Mouse (Mus musculus) liver, adult 2 months (tissue): Measurements from ENCODE around the gene Itgav. TPM values are rescaled to one million over a fixed set of nuclear protein-coding genes. Genes with fewer than 3 reads are reported as not detected.

Experiments used
- DNase-seq: peaks from one replicate; pipeline ENCODE4 v3.0.0-alpha.2; 2011; ENCODE audit warnings: low read depth, low spot score; ENCODE audit errors: extremely low read depth
- H3K27ac ChIP-seq: fragments of 200-500 bp; replicated peaks from 2 replicates; pipeline ENCODE4 v1.5.1; 2012; ENCODE audit warnings: low read depth, mild to moderate bottlenecking, control low read depth, inconsistent platforms, low read length; ENCODE audit not compliant: insufficient read depth
- H3K27me3 ChIP-seq: fragments of 200-500 bp; 2 replicates; pipeline ENCODE4 v1.6.1; 2012; ENCODE audit warnings: mild to moderate bottlenecking, moderate library complexity, low read length, inconsistent platforms; ENCODE audit not compliant: control insufficient read depth, insufficient read depth
- H3K36me3 ChIP-seq: fragments of 200-500 bp; 2 replicates; pipeline ENCODE4 v1.6.1; 2012; ENCODE audit warnings: low read length, inconsistent platforms; ENCODE audit not compliant: control insufficient read depth, insufficient read depth
- H3K4me1 ChIP-seq: fragments of 200-500 bp; 2 replicates; pipeline ENCODE4 v1.6.1; 2011; ENCODE audit warnings: low read length; ENCODE audit not compliant: control insufficient read depth, insufficient read depth
- H3K4me3 ChIP-seq: fragments of 200-500 bp; 2 replicates; pipeline ENCODE4 v1.5.1; 2011; ENCODE audit warnings: low read depth, mild to moderate bottlenecking, control low read depth, low read length, moderate library complexity; ENCODE audit not compliant: insufficient read depth
- H3K79me2 ChIP-seq: fragments of 200-500 bp; 2 replicates; pipeline ENCODE4 v1.6.1; 2012; ENCODE audit warnings: inconsistent platforms, mild to moderate bottlenecking, low read length, moderate library complexity; ENCODE audit not compliant: control insufficient read depth, insufficient read depth
- H3K9ac ChIP-seq: fragments of 200-500 bp; 2 replicates; pipeline ENCODE4 v1.6.1; 2012; ENCODE audit warnings: low read depth, mild to moderate bottlenecking, control low read depth, inconsistent platforms, low read length
- CTCF ChIP-seq: fragments of 200-500 bp; IDR thresholded peaks from 2 replicates; pipeline ENCODE4 v1.5.1; 2011; ENCODE audit warnings: low read depth, low read length, control low read depth
- POLR2A ChIP-seq: fragments of 200-500 bp; IDR thresholded peaks from 2 replicates; pipeline ENCODE4 v1.6.1; 2011; ENCODE audit warnings: low read length, control low read depth; ENCODE audit not compliant: insufficient read depth; ENCODE audit errors: extremely low read depth
- WGBS: fragments of 180-500 bp; shearing (Covaris S2); methylation state at CpG from one replicate; pipeline ENCODE4 v1.1.7; 2018; 5-methylcytosine and 5-hydroxymethylcytosine counted together
- polyA plus RNA-seq: library from polyadenylated mRNA; depleted of rRNA; stranded (reverse); fragments of >200 nt; gene quantifications from 2 replicates; pipeline ENCODE4 v1.2.3, GENCODE M21; 2012
- total RNA-seq: library from RNA; depleted of rRNA; stranded (reverse); fragments of >200 nt; gene quantifications from 2 replicates; pipeline ENCODE4 v1.2.3, GENCODE M21; 2014

Itgav gene
- total and polyA plus RNA-seq, 2 experiments = 15.8 to 29.6 TPM

DNA sequence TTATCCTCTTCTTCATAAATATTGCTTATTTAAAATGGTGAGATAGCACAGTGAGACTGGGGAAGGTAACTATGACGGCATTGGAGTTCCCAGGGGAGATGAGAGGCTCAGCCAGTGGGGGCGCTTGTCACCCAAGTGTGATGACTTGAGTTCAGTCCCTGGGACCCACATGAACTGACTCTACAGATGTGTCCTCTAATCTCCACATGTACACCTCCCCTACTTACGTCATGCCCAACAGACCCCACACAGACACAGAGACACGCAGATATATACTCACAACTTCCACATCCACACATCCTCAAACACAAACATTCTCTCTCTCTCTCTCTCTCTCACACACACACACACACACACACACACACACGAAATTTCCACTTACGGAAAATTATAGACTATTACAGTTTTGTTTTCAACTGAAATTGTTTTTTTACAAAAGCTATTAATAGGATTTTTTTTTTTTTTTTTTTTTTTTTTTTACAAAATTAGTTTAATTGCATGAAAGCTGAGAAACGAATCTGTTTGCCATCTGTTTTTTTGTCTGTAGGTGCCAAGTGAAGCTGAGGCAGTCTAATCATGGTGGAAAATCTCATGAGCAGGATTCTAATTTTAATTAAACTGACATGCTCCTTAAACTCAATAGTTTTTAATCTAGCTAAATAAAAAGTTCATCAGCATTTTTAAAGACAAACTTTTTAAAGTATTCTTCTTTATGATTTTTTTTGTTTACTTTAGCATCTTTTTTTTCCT, 38.1 kb downstream of the Itgav start:
- no peak for DNase-seq
- H3K36me3 ChIP-seq = peaks cover 21% of the 10 kb centered on the region
- no peak overlapping the region for H3K9ac ChIP-seq
- no peak overlapping the region for H3K4me3 ChIP-seq
- peaks cover 2% of the 10 kb centered on the region; the same call in 1 of the 2 replicates for H3K4me1 ChIP-seq
- TF ChIP-seq POLR2A = no peak
- TF ChIP-seq CTCF = no peak
- no peaks in the 10 kb centered on the region for H3K27me3 ChIP-seq
- H3K79me2 ChIP-seq = no peaks in the 10 kb centered on the region
- H3K27ac ChIP-seq = no peak overlapping the region
- 88% methylated on average over 7 of the region's 7 CpGs for WGBS

DNA sequence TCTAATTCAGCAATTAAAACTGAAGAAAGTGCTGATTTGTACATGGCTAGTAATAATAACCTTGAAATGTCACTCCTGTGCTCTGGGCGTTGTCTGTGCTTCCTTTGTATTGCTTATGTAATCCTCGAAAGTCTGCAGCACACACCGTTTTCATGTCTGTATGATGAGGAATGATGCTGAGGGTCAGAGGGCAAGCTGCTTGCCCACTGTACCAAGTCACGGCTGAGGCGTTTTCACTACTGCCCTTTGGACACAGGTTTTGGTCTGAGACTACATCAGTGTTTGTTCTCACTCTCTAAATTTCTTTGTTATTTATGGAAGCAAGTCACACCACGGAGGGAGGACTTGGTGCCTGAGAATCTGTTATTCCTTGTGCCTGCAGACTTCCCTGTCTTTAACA, 41.9 kb downstream of the Itgav start:
- no peaks in the 10 kb centered on the region for H3K79me2 ChIP-seq
- DNase-seq = no peak
- H3K27me3 ChIP-seq = no peaks in the 10 kb centered on the region
- no peak overlapping the region for H3K4me3 ChIP-seq
- WGBS = 76% methylated on average over 6 of the region's 6 CpGs
- no peaks in the 10 kb centered on the region for H3K4me1 ChIP-seq
- no peak overlapping the region for H3K9ac ChIP-seq
- no peak for TF ChIP-seq POLR2A
- TF ChIP-seq CTCF = no peak
- no peak overlapping the region for H3K27ac ChIP-seq
- H3K36me3 ChIP-seq = peaks cover 37% of the 10 kb centered on the region

DNA sequence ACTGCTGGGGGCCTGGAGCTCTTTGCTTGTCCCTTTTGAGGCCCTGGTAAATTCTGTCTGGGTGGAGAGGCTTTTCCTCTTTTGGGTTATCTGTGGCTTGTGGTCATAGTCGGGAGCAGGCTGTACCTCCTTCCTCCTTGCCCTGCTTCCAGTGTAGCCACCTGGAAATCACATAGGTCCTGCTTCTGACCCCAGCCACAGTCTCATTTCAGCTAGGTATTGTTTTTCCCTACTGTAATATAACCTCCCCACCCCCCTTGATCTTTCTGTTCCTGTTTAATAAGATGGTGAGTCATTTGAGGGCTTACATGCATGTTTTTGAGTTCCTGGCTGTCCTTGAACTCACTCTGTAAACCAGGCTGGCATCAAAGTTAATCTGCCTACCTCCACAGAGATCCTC, 42.7 kb downstream of the Itgav start:
- WGBS = 80% methylated on average over 1 of the region's 1 CpGs
- TF ChIP-seq CTCF = no peak
- DNase-seq = no peak

DNA sequence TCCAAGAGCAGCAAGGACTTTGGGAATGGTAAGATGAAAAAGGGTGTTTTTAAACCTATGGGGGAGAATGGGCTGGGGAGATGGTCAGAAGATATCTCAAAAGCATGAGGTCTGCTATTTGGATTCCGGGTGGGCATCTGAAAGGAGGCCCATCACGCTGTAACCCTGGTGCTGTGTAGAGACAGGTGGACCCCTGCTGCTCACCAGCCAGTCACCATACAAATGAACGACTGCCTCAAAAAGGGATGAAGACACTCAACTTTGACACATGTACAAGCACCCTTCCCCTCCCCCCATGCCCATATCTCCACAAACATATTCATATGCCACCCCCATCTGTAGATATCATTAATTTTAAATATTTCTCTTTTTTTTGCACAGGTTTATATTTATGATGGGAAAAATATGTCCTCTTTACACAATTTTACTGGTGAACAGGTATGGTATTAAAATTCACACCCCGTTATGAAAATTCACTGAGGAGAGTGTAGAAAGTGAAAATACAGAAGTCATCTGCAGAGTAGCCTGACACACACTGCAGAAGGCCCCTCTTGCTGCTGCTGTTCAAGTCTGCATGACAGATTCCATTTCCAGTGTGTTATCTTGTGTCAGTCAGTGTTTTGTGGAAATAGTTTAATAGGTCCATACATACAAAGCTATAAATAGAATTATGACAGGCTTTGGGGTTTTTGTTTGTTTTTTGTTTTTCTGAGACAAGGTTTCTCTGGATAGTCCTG, 44.3 kb downstream of the Itgav start:
- no peaks in the 10 kb centered on the region for H3K27me3 ChIP-seq
- 93% methylated on average over 4 of the region's 4 CpGs for WGBS
- no peaks in the 10 kb centered on the region for H3K79me2 ChIP-seq
- H3K36me3 ChIP-seq = peaks cover 43% of the 10 kb centered on the region
- TF ChIP-seq POLR2A (no peak), CTCF (no peak)
- no peak for DNase-seq
- no peaks in the 10 kb centered on the region for H3K4me1 ChIP-seq
- H3K4me3 ChIP-seq = no peak overlapping the region
- H3K27ac ChIP-seq = no peak overlapping the region
- H3K9ac ChIP-seq = no peak overlapping the region

More for the DNA sequence above, 42.7 kb downstream of the Itgav start:
- H3K27me3 ChIP-seq = no peaks in the 10 kb centered on the region
- H3K36me3 ChIP-seq = peaks cover 39% of the 10 kb centered on the region
- H3K4me3 ChIP-seq = no peak overlapping the region
- H3K4me1 ChIP-seq = no peaks in the 10 kb centered on the region
- no peaks in the 10 kb centered on the region for H3K79me2 ChIP-seq
- no peak overlapping the region for H3K27ac ChIP-seq
- no peak overlapping the region for H3K9ac ChIP-seq

DNA sequence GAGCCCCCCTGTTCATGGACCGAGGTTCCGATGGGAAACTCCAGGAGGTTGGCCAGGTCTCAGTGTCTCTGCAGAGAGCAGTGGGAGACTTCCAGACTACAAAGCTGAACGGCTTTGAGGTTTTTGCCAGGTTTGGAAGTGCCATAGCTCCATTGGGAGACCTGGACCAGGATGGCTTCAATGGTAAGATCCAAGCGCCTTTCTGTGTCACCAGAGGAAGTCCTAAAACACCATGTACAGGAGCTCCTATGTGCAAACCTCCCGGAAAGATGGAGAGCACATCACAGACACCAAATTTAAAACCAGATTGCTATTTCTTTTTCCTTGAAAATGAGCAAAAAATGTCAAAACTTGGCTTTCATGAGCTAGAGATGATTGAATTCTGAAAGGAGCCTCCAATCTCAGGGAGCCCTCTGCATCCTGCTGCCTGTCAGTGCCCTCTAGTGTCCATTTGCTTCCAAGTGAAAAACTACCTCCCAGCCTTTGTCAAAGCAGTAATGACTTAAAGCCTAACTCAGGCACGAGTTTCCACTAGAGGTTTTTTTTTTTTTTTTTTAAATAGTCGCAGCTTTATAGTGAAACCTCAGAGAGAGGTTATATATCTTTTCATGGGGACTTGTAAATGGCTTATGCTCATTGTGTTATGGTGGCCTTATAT, 47.1 kb downstream of the Itgav start:
- no peaks in the 10 kb centered on the region for H3K79me2 ChIP-seq
- H3K27ac ChIP-seq = no peak overlapping the region
- H3K4me1 ChIP-seq = no peaks in the 10 kb centered on the region
- TF ChIP-seq CTCF (peak; percentile 72), POLR2A (no peak)
- no peak overlapping the region for H3K4me3 ChIP-seq
- peaks cover 37% of the 10 kb centered on the region for H3K36me3 ChIP-seq
- 57% methylated on average over 7 of the region's 7 CpGs for WGBS
- H3K9ac ChIP-seq = no peak overlapping the region
- no peaks in the 10 kb centered on the region for H3K27me3 ChIP-seq
- peak; percentile 43 for DNase-seq
